Mouse (Mus musculus) hindbrain, embryonic 12.5 days (tissue): ENCODE measurements around the gene Edil3. TPM values are rescaled to one million over a fixed set of nuclear protein-coding genes. Genes with fewer than 3 reads are reported as not detected.
A peak's percentile ranks its signal among the peaks of the same experiment; 100 is the strongest.

Source experiments
- ATAC-seq: fragments of 200-750 bp; cut with Nextera tagmentation; 2 replicates; pipeline ENCODE4 v1.8.0; 2017; ENCODE audit warnings: moderate TSS enrichment; ENCODE audit not compliant: low FRiP score
- H3K27ac ChIP-seq: fragments of 300-500 bp; sonication (generic); 2 replicates; pipeline ENCODE4 v1.5.1; 2016; ENCODE audit warnings: mild to moderate bottlenecking
- H3K27me3 ChIP-seq: fragments of 300-500 bp; sonication (generic); 2 replicates; pipeline ENCODE4 v1.6.1; 2016; ENCODE audit warnings: mild to moderate bottlenecking
- H3K36me3 ChIP-seq: fragments of 300-500 bp; sonication (generic); 2 replicates; pipeline ENCODE4 v1.6.1; 2016; ENCODE audit warnings: mild to moderate bottlenecking
- H3K4me1 ChIP-seq: fragments of 300-500 bp; sonication (generic); 2 replicates; pipeline ENCODE4 v1.6.1; 2016
- H3K4me2 ChIP-seq: fragments of 300-500 bp; sonication (generic); replicated peaks from 2 replicates; pipeline ENCODE4 v1.6.1; 2016; ENCODE audit warnings: mild to moderate bottlenecking
- H3K4me3 ChIP-seq: fragments of 300-500 bp; sonication (generic); 2 replicates; pipeline ENCODE4 v1.5.1; 2016; ENCODE audit warnings: mild to moderate bottlenecking
- H3K9ac ChIP-seq: fragments of 300-500 bp; sonication (generic); 2 replicates; pipeline ENCODE4 v1.6.1; 2016; ENCODE audit warnings: mild to moderate bottlenecking, moderate library complexity
- H3K9me3 ChIP-seq: fragments of 300-500 bp; sonication (generic); replicated peaks from 2 replicates; pipeline ENCODE4 v1.6.1; 2016; ENCODE audit warnings: mild to moderate bottlenecking
- WGBS: fragments of 180-500 bp; shearing (Covaris S2); methylation state at CpG from one replicate; pipeline ENCODE4 v1.1.7; 2016; 5-methylcytosine and 5-hydroxymethylcytosine counted together
- polyA plus RNA-seq: library from polyadenylated mRNA; unstranded; fragments of >200 nt; fragmentation: Nextera tagmentation; extraction: Ambion mirVana; gene quantifications from 2 replicates; pipeline ENCODE4 v1.2.1, GENCODE M21; 2016

Edil3 gene
- polyA plus RNA-seq, 1 experiment from 2014 or later = 48.4 TPM

- H3K4me2 ChIP-seq = no peak overlapping the region
- H3K4me1 ChIP-seq = no peaks in the 10 kb centered on the region
- ATAC-seq = no peak
- no peaks in the 10 kb centered on the region for H3K27me3 ChIP-seq
- no peaks in the 10 kb centered on the region for H3K9me3 ChIP-seq
- H3K27ac ChIP-seq = no peak overlapping the region
- H3K36me3 ChIP-seq = no peaks in the 10 kb centered on the region
- H3K9ac ChIP-seq = no peak overlapping the region
- WGBS = 81% methylated on average over 1 of the region's 1 CpGs
- H3K4me3 ChIP-seq = no peak overlapping the region
Observed at GRCm38 (mm10) chr13:89167960-89168359, 346.7 kb downstream of the Edil3 start.

DNA sequence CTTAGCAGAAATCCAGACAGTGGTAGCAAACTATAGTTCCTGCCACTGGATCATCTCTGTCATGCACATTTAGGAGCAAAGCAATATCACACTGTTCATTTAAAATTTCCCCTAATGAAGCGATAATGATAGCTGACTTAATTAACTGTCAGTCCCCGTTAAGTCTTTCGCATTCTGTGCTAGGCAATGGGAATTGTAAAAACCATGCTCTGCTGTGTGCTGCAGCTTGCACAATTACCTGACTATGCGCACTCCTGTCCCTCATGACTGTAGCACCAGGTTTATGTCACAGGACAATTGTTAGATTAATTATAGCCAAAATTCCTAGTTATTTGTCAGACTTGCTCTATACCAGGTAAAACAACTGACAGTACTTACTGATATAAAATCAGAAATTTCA lies 348.8 kb downstream of the Edil3 start:
- Histone ChIP-seq H3K27me3 (no peaks in the 10 kb centered on the region), H3K36me3 (no peaks in the 10 kb centered on the region), H3K4me3 (no peak overlapping the region), H3K9ac (no peak overlapping the region), H3K4me2 (no peak overlapping the region), H3K4me1 (no peaks in the 10 kb centered on the region), H3K9me3 (no peaks in the 10 kb centered on the region), H3K27ac (no peak overlapping the region)
- ATAC-seq = no peak
- WGBS = 84% methylated on average over 4 of the region's 4 CpGs

GRCm38 (mm10) chr13:89175154-89175553 lies 353.9 kb downstream of the Edil3 start:
- Histone ChIP-seq H3K9ac (no peak overlapping the region), H3K4me1 (no peaks in the 10 kb centered on the region), H3K4me3 (no peak overlapping the region), H3K9me3 (no peaks in the 10 kb centered on the region), H3K27me3 (no peaks in the 10 kb centered on the region), H3K36me3 (no peaks in the 10 kb centered on the region), H3K27ac (no peak overlapping the region), H3K4me2 (no peak overlapping the region)
- no peak for ATAC-seq
- 76% methylated on average over 2 of the region's 2 CpGs for WGBS

GRCm38 (mm10) chr13:89189051-89189450 lies 367.8 kb downstream of the Edil3 start:
- no peaks in the 10 kb centered on the region for H3K36me3 ChIP-seq
- H3K27ac ChIP-seq = no peak overlapping the region
- no peaks in the 10 kb centered on the region for H3K27me3 ChIP-seq
- WGBS = 96% methylated on average over 1 of the region's 1 CpGs
- no peak overlapping the region for H3K4me2 ChIP-seq
- ATAC-seq = no peak
- no peak overlapping the region for H3K9ac ChIP-seq
- H3K4me1 ChIP-seq = no peaks in the 10 kb centered on the region
- H3K4me3 ChIP-seq = no peak overlapping the region
- no peaks in the 10 kb centered on the region for H3K9me3 ChIP-seq

- Histone ChIP-seq H3K9me3 (no peaks in the 10 kb centered on the region), H3K4me1 (no peaks in the 10 kb centered on the region), H3K9ac (no peak overlapping the region), H3K4me3 (no peak overlapping the region), H3K36me3 (no peaks in the 10 kb centered on the region), H3K27ac (no peak overlapping the region), H3K27me3 (no peaks in the 10 kb centered on the region), H3K4me2 (no peak overlapping the region)
- 0 out of 2 replicates have a peak, but pooled peaks have one; percentile 50 for ATAC-seq
- whole genome bisulfite sequencing = 60% methylated on average over 2 of the region's 2 CpGs
Observed at GRCm38 (mm10) chr13:89197019-89197418, 375.7 kb downstream of the Edil3 start.

GRCm38 (mm10) chr13:89199275-89199674 lies 378.0 kb downstream of the Edil3 start:
- H3K27ac ChIP-seq = no peak overlapping the region
- H3K36me3 ChIP-seq = no peaks in the 10 kb centered on the region
- no peak overlapping the region for H3K9ac ChIP-seq
- H3K4me1 ChIP-seq = no peaks in the 10 kb centered on the region
- no peak for ATAC-seq
- no peaks in the 10 kb centered on the region for H3K27me3 ChIP-seq
- H3K9me3 ChIP-seq = no peaks in the 10 kb centered on the region
- 73% methylated on average over 2 of the region's 2 CpGs for WGBS
- H3K4me2 ChIP-seq = no peak overlapping the region
- no peak overlapping the region for H3K4me3 ChIP-seq

GRCm38 (mm10) chr13:89238104-89238503 lies 416.8 kb downstream of the Edil3 start:
- no peaks in the 10 kb centered on the region for H3K9me3 ChIP-seq
- H3K4me3 ChIP-seq = no peak overlapping the region
- no peaks in the 10 kb centered on the region for H3K4me1 ChIP-seq
- no peak overlapping the region for H3K4me2 ChIP-seq
- no peaks in the 10 kb centered on the region for H3K36me3 ChIP-seq
- H3K27me3 ChIP-seq = no peaks in the 10 kb centered on the region
- 86% methylated on average over 1 of the region's 1 CpGs for WGBS
- no peak overlapping the region for H3K9ac ChIP-seq
- no peak overlapping the region for H3K27ac ChIP-seq
- ATAC-seq = no peak

DNA sequence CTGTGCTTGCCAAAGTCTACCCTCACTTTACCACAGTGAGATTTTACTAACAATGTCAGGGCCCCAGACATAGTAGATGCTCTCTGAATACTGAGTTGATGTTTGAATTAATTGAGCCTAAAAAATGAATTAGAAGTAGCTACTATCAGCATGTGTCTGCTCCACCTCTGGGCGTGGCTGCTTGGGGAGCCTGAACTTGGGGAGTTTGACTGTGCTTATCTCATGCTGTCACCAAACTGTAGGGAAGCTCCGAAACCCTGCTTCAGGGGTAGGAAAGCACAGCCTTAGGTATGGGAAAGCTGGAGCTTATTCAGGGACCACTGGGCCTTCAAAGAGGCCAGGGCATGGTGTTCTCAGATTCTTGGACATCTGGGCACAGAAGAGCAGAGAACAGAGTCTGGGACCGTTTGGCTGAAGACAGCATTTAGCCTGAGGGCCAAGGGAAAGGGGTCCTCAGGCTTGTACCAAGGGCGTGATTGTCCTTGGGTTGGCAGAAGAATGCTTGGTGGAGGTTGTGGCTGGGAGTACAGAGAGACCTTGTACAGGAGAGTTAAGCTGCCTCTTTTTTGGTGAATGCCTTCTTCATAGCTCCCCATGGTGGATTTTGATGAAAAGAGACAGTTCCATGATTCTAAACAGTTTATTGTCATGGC lies 432.8 kb downstream of the Edil3 start:
- Histone ChIP-seq H3K9ac (no peak overlapping the region), H3K4me1 (no peaks in the 10 kb centered on the region), H3K9me3 (no peaks in the 10 kb centered on the region), H3K27me3 (no peaks in the 10 kb centered on the region), H3K36me3 (no peaks in the 10 kb centered on the region), H3K4me3 (no peak overlapping the region), H3K27ac (no peak overlapping the region), H3K4me2 (no peak overlapping the region)
- ATAC-seq = no peak
- 84% methylated on average over 4 of the region's 4 CpGs for WGBS

- ATAC-seq = no peak
- no peak overlapping the region for H3K27ac ChIP-seq
- 85% methylated on average over 1 of the region's 1 CpGs for WGBS
- H3K36me3 ChIP-seq = no peaks in the 10 kb centered on the region
- no peak overlapping the region for H3K9ac ChIP-seq
- H3K4me2 ChIP-seq = no peak overlapping the region
- H3K27me3 ChIP-seq = no peaks in the 10 kb centered on the region
- no peaks in the 10 kb centered on the region for H3K9me3 ChIP-seq
- H3K4me1 ChIP-seq = no peaks in the 10 kb centered on the region
- no peak overlapping the region for H3K4me3 ChIP-seq
Observed at GRCm38 (mm10) chr13:89256906-89257305, 435.6 kb downstream of the Edil3 start.

DNA sequence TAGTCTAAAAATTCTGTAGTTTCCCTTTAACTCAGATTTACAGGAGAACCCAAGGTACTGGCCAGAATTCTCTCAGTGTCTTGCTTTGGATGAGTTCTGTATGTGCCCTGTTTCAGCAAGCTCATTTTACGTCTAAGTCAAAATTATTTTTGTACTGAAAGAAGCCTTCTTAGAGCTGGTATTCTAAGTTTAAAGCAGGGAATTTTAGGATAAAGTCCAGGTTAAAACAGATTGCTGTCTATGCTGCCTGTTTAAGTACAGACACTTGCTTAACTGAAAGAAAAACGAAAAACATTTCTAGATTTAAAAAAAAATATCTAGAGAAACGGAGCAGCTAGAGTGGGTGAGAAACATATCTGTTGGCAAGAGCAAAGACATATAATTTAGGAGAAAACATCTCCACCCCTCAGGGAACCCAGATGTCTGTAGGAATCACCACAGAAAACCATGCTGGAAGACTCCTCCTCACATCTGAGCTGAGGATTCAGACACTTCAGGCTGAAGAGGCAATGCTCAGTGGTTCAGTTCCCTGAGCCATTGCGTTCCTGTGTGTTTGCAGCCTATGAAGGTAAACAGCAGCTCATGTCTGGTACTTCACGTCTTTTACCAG lies 465.5 kb downstream of the Edil3 start:
- 80% methylated on average over 5 of the region's 5 CpGs for WGBS
- Histone ChIP-seq H3K36me3 (no peaks in the 10 kb centered on the region), H3K4me1 (no peaks in the 10 kb centered on the region), H3K4me2 (no peak overlapping the region), H3K4me3 (no peak overlapping the region), H3K9me3 (no peaks in the 10 kb centered on the region), H3K27me3 (no peaks in the 10 kb centered on the region), H3K9ac (no peak overlapping the region), H3K27ac (no peak overlapping the region)
- no peak for ATAC-seq

GRCm38 (mm10) chr13:89288201-89288600 lies 466.9 kb downstream of the Edil3 start:
- H3K4me2 ChIP-seq = no peak overlapping the region
- H3K36me3 ChIP-seq = no peaks in the 10 kb centered on the region
- no peaks in the 10 kb centered on the region for H3K9me3 ChIP-seq
- H3K4me1 ChIP-seq = no peaks in the 10 kb centered on the region
- no peak for ATAC-seq
- no peak overlapping the region for H3K27ac ChIP-seq
- WGBS = 82% methylated on average over 4 of the region's 4 CpGs
- H3K4me3 ChIP-seq = no peak overlapping the region
- H3K27me3 ChIP-seq = no peaks in the 10 kb centered on the region
- H3K9ac ChIP-seq = no peak overlapping the region

DNA sequence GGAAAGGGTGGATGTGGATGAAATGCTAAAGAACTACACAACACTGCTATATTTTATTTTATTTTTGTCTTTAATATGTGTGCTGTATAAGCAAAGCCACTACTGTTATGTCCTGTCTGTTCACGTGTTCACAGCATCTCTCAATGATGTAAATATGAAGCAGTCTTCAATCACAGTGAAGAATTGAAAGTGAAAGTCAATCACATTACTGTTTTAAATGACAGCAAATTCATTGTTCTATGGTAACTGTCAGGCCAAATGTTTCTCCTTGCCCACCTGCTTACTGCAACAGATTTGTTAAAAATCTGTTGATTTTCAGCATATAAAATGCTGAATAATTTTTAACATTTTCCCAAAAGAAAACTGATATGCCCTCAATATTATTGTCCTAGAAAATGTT lies 499.9 kb downstream of the Edil3 start:
- 73% methylated on average over 1 of the region's 1 CpGs for WGBS
- Histone ChIP-seq H3K36me3 (no peaks in the 10 kb centered on the region), H3K27me3 (no peaks in the 10 kb centered on the region), H3K27ac (no peak overlapping the region), H3K9me3 (no peaks in the 10 kb centered on the region), H3K4me1 (no peaks in the 10 kb centered on the region), H3K4me2 (no peak overlapping the region), H3K4me3 (no peak overlapping the region), H3K9ac (no peak overlapping the region)
- no peak for ATAC-seq

DNA sequence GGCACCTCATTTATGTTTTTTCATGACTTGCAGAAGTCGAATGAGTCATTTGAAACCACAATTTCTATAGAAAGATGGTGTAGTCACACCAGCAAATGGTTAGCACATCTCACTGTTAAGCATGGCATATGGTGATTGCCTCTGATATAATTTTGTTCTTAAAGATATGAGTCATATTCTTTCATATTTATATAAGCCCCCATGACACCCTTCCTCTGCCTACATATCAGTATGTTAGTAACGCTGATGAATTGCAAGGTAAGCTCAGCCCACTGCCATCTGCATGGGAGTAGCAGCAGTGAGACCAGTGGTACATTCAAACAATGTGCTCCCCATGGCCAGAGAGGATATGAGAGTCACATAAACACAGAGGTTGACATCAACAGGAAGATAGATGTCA lies 503.0 kb downstream of the Edil3 start:
- no peak for ATAC-seq
- no peak overlapping the region for H3K4me2 ChIP-seq
- H3K27ac ChIP-seq = no peak overlapping the region
- H3K4me3 ChIP-seq = no peak overlapping the region
- WGBS = 80% methylated on average over 2 of the region's 2 CpGs
- no peaks in the 10 kb centered on the region for H3K36me3 ChIP-seq
- no peaks in the 10 kb centered on the region for H3K9me3 ChIP-seq
- no peak overlapping the region for H3K9ac ChIP-seq
- no peaks in the 10 kb centered on the region for H3K27me3 ChIP-seq
- H3K4me1 ChIP-seq = no peaks in the 10 kb centered on the region
